Mouse (Mus musculus): ENCODE data around the gene 1700029J07Rik.

DNA sequence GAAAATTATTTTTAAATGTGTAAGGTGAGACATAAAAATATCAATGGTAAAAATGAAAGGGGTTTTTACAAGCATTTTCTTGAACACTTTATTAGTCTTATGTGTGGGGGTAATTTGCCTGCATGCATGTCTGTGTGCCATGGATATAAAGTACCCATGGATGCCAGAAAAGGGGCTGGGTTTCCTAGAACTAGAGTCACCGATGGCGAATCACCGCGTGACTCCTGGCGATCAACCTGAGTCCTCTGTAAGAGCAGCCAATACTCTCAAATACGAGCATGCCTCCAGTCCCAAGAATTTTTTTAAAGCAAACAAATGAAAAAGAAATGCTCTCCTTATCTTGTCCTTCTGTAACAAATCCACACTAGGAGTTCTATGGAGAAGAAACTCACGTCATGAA is 52.9 kb downstream of the 1700029J07Rik start:
- TF ChIP-seq POLR2A (IDR thresholded peaks at IDR 0.05; ENCODE audit: borderline replicate concordance, low read depth, low read length) (no peak), CTCF (IDR thresholded peaks at IDR 0.05; ENCODE audit: low read depth, low read length) (no peak)

Measured in bone marrow macrophage, adult 2 months (primary cell).